Mouse (Mus musculus) cortical plate, adult 2 months (tissue): ENCODE measurements around the gene Enpp6. TPM values are rescaled to one million over a fixed set of nuclear protein-coding genes. Genes with fewer than 3 reads are reported as not detected.

Experiments used
- H3K27ac ChIP-seq: fragments of 200-500 bp; 2 replicates; pipeline ENCODE4 v1.5.1; 2012; ENCODE audit warnings: low read length, control low read depth, inconsistent platforms; ENCODE audit not compliant: insufficient read depth
- H3K4me1 ChIP-seq: fragments of 200-500 bp; 2 replicates; pipeline ENCODE4 v1.6.1; 2011; ENCODE audit warnings: low read length; ENCODE audit not compliant: control insufficient read depth, insufficient read depth
- H3K4me3 ChIP-seq: fragments of 200-500 bp; 2 replicates; pipeline ENCODE4 v1.5.1; 2011; ENCODE audit warnings: mild to moderate bottlenecking, low read length, control low read depth; ENCODE audit not compliant: insufficient read depth
- CTCF ChIP-seq: fragments of 200-500 bp; IDR thresholded peaks from 2 replicates; pipeline ENCODE4 v1.5.1; 2011; ENCODE audit warnings: mild to moderate bottlenecking, control low read depth, low read length; ENCODE audit not compliant: insufficient read depth; ENCODE audit errors: extremely low read depth
- POLR2A ChIP-seq: fragments of 200-500 bp; IDR thresholded peaks from 2 replicates; pipeline ENCODE4 v1.6.1; 2011; ENCODE audit warnings: mild to moderate bottlenecking, low read length, control low read depth; ENCODE audit not compliant: insufficient read depth; ENCODE audit errors: extremely low read depth
- polyA plus RNA-seq: library from polyadenylated mRNA; depleted of rRNA; stranded (reverse); fragments of >200 nt; gene quantifications from 2 replicates; pipeline ENCODE4 v1.2.3, GENCODE M21; 2012

Enpp6 gene
- polyA plus RNA-seq, 1 experiment, result 14.4 TPM

DNA sequence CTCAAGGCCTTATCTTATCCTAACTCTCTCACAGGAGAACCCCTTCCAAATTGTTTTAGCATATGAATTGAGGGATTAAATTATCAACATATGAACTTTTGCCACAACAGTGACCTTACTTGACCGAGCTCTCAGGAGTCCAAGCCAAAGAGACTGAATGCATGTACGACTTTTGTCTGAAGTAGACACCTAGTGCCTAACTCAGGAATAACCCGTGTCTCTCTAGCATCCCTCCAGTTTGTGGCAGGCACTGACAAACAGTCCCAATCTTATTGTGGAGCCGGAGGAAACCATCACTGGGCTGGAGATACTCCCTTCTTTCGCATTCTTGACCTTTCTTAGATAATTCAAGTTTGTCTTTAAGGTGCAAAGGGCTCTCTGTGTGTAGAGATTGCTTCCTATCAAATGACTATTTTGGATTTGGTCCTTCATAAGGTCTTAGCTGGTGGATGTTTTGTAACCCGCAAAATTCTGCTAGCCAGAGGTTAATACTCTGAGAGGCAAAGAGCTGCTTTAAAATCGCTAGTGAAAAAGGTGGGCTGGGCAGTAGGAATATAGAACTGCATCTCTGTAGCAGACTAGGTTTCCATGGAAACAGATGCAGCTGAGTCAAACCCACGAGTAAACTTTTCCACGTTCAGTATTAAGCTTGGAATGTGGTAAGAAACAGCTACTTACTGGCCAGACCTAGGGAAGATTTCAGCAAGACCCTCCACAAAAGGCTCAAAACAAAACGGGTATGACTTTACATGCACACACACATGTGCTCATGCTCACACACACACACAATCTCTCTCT is 23.9 kb upstream of the Enpp6 start:
- Histone ChIP-seq H3K4me1 (peaks cover 2% of the 10 kb centered on the region), H3K27ac (no peak overlapping the region)
- TF ChIP-seq CTCF (peak; percentile 23), POLR2A (no peak)

DNA sequence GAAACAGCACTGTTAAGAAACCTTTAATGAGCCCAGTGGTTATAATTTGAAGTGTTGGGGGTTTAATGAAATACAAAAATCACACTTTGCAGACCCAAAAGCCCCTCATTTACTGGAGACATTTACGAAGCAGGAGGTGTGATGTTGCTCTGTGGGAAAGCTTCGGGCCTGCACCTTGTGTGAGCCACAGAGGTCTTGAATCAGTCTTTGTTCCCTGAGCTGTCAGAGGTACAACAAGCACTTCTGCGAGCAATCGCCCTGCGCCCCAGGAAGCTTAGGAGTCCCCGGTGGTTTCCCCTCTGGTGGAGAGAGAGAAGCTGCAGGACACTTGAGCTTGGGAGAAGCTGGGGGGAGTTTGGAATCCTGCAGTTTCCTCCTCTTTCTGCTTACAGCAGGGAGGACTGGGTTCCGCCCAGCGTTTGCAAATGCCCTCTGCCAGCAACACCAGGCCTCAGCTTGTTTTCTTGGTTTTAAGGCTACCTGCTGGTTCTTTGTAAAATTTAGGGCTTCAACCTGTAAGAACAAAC is 23.0 kb upstream of the Enpp6 start:
- Histone ChIP-seq H3K4me1 (peaks cover 2% of the 10 kb centered on the region), H3K27ac (no peak overlapping the region), H3K4me3 (no peak overlapping the region)
- TF ChIP-seq CTCF, result no peak

More for the DNA sequence above, 23.9 kb upstream of the Enpp6 start:
- no peak overlapping the region for H3K4me3 ChIP-seq

DNA sequence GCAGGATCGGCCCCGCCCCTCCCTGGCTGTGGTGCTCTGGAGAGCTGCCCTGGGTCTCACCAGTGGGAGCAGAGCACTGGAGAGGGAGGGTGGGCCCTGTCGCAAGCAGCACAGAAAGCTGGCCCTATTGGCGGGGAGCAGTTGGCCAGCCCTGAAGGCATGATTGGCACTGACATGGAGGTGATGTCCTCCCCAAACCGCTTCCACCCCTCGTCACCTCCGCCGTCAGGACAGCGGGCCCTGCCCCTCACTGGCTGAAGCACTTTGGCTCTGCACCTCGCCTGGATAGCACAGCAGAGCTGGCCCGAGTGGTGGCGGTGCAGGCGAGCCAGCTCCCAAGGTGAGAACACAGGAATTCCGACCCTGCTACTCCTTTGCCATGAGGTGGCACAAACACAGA is 20.9 kb upstream of the Enpp6 start:
- Histone ChIP-seq H3K27ac (no peak overlapping the region), H3K4me1 (peaks cover 2% of the 10 kb centered on the region), H3K4me3 (no peak overlapping the region)
- TF ChIP-seq POLR2A (no peak), CTCF (no peak)

DNA sequence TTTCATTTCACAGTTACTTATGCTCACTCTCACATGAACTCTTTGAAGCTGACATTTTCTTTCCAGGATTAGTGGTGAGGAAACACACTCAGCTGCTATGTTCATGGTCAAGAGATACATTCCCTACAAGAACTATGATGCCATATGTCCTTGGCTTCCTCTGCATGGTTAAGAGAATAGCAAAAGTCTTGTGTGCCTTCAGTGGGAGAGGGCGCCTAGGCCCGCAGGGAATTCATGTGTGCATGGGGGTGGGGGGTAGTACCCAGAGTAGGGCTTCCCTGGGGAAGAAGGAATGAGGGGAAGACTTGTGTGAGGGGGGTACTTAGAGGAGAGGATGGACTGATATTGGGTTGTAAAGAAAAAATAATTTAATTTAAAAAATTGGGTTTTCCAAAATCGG is 18.0 kb upstream of the Enpp6 start:
- Histone ChIP-seq H3K4me1 (no peaks in the 10 kb centered on the region), H3K4me3 (no peak overlapping the region), H3K27ac (no peak overlapping the region)
- TF ChIP-seq CTCF (no peak), POLR2A (no peak)

DNA sequence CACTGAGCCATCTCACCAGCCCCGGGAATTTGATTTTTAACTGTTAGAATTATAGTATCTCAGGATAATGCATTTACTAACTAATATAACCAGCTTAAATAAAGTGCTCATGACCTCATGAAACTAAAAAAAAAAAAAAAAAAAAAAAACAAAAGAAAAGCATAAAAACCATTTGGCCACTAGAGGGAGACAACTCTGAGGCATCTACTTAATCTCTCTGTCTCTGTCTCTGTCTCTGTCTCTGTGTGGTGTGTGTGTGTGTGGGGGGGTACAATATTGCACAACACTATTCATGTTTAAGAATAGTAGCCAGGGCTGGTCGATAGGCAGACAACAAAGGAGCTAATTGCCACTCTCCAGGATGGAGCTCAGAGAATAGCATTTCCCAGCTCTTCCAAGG is 17.3 kb upstream of the Enpp6 start:
- Histone ChIP-seq H3K27ac (no peak overlapping the region), H3K4me1 (no peaks in the 10 kb centered on the region), H3K4me3 (no peak overlapping the region)
- TF ChIP-seq POLR2A (no peak), CTCF (peak; percentile 24; the same call in 1 of the 2 replicates)

DNA sequence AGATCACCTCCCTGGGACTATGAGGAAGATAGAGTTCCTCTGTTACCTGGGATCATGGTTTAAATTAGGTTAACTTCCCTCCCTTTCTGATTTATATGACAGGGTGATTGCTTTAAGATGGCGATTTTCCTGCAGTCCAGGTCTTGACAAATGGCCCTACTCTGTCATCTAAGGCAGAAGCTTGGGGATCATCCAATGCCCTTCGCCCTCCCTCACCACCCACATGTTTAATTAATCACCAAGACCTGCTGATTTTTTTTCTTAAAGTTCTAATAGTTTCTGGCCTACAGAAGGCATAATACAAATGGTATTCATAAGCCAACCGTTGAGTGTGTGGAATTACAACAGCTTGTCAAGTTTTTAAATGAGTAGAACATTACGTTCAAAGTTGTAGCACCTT is 9.3 kb upstream of the Enpp6 start:
- no peaks in the 10 kb centered on the region for H3K4me1 ChIP-seq
- H3K27ac ChIP-seq, result no peak overlapping the region
- H3K4me3 ChIP-seq, result no peak overlapping the region
- no peak for TF ChIP-seq CTCF
- no peak for TF ChIP-seq POLR2A

DNA sequence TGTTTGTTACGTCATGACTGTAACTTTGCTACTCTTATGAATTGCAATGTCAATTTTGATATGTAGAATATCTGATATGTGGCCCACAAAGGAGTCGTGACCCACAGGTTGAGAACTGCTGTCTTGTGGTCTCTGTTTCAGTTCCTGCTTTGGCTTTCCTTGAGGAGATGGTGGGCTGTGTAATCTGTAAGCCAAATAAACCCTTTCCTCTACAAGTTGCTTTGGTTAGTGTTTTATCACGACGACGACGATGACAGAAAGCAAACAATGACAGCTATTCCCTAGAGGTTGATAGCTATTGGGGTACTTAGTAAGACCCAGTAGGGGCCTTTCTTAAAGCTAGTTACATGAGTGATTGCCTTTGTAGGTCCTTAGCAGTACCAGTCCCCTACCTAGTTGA is 4.5 kb upstream of the Enpp6 start:
- no peaks in the 10 kb centered on the region for H3K4me1 ChIP-seq
- H3K27ac ChIP-seq, result no peak overlapping the region
- no peak overlapping the region for H3K4me3 ChIP-seq
- no peak for TF ChIP-seq CTCF

DNA sequence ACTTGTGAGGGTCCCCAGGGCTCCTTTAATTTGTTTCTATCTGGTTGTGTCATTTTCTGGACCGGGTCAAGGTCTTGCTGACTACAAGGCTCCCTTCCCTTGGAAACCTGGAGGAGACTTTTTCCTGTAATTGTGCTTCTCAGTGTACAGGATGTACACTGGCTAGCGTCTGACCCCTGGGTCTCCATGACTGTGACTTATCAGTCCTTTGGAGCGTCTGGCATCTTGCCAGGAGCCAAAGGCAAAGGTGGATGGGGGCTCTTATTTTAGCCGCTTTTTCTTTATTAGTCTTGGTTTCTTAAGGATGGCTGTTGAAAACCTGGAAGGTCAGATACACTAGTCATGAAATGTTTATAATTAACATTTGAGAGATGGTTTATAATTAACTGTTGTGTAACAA is 3.9 kb upstream of the Enpp6 start:
- Histone ChIP-seq H3K4me1 (no peaks in the 10 kb centered on the region), H3K27ac (no peak overlapping the region), H3K4me3 (no peak overlapping the region)
- no peak for TF ChIP-seq POLR2A
- TF ChIP-seq CTCF, result no peak

DNA sequence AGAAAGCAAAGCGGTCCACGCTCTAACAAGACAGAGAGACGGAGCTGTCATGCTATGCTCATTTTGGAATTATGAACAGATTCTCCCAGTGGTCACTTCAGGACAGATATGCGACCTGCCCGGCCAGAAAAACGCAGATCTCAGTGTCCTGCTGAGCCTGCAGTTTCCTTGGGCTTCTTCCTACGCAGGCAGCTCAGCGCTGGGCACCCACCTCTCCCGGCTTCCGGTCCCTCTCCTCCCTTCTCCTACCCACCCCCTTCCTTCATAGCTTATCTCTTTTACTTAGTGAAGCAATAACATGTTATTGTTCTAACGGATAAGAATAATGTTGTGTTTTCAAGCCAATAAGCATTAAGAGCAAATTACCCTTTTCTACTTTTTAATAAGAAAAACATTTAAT is 2.0 kb upstream of the Enpp6 start:
- TF ChIP-seq CTCF (no peak), POLR2A (no peak)
- H3K4me3 ChIP-seq, result no peak overlapping the region
- no peaks in the 10 kb centered on the region for H3K4me1 ChIP-seq
- H3K27ac ChIP-seq, result no peak overlapping the region

DNA sequence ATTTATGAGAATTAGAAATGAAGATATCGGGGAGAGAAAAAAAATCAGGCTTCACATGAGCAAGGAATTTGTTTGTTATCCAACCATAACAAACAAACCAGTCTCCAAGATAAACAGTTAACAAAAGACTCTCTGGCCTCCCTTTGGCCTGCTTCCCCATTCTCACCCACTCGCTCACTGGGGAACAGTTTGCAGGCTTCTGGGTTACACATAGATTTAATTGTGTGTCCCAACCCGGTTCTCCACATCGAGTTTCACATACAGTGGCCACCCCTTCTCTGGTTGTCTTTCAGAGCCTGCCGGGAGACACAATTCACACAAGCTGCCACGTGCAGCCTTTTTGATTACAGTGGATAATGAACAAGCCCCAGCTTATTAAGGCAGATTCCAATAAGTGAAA is 1.7 kb downstream of the Enpp6 start:
- no peaks in the 10 kb centered on the region for H3K4me1 ChIP-seq
- H3K4me3 ChIP-seq, result no peak overlapping the region
- TF ChIP-seq CTCF (no peak), POLR2A (no peak)
- H3K27ac ChIP-seq, result no peak overlapping the region
